Mouse (Mus musculus): Measurements from ENCODE around the gene Ovgp1. TPM values are rescaled to one million over a fixed set of nuclear protein-coding genes. Genes with fewer than 3 reads are reported as not detected.
"Not testable (repeated sequence)": the region's sequence is repeated elsewhere in the genome, so short reads cannot be mapped to it uniquely, and the experiment has no call there.

The Ovgp1 gene
- total RNA-seq, 2 experiments from 2014 or later = 1.4 to 4.5 TPM

DNA sequence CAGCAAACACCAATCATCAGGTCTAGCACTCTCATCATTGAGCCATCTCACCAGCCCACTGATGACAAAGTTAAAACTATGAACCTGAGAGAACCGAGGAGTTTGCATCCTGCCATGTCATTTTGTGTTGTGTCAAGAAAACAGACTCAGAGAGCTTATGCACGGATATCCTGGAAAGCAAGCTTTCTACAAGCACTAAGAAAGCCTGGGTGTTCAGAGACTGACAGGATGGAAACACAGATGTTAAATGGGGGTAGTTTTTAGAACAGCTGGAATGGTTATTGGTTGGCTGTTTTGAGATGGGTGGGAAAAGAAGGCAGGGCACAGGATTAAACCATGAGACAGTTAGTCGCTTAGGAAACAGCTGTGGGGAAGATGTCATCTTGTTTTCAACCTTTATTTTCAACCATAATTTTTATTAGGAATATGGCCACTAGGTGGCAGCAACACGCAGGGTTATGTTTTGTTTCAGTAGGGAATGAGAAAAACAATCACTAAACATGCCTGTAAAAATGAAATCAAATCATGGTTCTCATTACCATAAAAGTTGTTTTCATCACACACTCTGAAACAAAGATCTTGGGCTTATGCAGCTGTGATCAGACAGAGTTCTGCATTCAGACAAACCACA lies 18.3 kb downstream of the Ovgp1 start:
- ATAC-seq (replicated peaks; ENCODE audit: poor library complexity) = peak; percentile 93

DNA sequence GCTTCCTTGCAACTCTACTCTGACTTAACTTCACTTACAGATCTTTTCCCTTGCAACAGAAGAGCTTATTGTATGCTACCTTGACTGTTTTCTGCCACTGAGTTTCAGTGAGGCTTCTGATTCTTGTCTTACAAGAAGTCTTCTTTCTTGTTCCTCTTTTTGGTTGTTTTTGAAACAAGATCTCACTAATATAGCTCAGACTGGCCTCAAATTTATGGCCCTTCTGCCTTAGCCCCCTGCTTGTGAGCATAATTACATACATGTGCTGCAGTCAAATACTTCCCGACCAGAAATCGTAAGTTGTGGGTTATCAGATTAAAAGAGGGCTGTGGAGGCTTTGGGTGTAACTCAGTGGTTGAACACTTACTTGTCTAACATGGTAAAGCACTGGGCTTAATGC lies 21.2 kb downstream of the Ovgp1 start:
- ATAC-seq (replicated peaks; ENCODE audit: poor library complexity) = peak; percentile 38

DNA sequence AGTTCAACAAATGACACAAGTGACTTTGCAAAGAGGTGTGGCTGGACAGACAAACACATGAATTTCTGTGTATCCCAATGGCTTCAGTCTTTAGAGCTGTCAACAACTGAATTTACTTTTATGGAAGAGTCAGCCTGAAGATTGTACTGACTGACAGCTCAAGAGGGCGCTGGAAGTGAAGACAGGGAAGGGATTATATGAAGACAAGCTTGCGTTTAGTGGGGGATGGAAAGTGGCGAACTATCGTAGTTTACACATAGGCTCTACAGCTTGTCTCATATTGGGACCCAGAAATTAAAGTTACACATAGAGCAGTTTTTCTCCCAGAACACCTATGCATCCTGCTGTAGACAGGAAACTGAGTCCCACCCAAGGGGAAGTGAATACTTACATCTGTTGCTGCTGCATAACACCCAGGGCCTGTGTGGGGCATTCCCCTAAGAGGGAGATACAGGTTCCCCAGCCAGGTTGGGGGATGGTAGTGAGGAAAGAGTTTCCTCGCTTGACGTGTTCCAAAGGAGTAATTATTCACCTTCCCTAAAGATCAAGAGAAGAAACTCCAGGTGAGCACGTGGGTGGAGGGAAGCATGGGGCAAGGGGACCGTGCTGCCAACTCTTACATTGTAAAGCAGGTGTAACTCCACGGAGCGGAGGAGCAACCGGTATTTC lies 27.3 kb downstream of the Ovgp1 start:
- ATAC-seq (replicated peaks; ENCODE audit: poor library complexity) = peak; percentile 50

DNA sequence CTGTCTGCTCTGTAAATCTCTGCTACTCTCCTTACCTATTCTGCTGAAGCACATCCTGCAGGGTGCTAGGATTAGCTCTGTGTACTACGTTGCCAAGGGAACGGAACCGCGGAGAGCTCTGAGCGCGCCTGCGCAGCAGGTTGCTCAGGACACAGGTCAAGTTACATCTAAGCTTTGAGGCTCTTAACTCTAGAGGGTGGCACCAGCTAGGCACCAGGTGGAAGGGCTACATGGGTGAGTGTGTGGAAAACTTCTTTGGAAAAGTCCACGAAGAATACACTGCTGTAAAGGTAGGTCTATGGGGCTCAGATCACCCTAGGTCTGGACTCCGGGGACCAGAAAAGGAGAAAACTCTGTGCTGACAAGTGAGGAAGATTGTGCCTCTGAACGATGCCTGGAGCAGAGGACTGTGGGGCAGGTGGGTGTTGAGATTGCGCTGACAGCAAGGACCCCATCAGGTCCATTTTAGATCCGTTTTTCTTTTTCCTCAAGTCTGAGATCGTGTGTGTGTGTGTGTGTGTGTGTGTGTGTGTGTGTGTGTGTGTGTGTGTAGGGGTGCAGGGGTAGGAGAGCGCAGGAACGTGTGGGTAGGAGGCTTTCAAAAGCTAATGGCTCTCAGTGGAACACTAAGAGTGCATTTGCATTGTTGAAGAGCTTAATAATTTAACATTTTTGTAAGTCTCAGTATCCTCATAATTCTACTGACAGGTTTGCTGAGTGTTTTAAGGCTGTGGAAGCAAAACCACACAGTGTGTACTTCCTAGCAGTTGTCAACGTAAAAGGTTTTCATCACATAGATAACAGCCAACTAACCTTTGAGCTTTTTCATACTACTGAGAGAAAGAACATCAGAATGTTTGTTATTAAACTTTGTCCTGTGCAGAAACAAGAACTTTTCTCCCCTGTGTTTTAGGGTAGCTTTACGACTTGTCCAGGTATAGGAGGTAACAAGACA lies 28.2 kb downstream of the Ovgp1 start:
- ATAC-seq (replicated peaks; ENCODE audit: poor library complexity) = peak; percentile 91

DNA sequence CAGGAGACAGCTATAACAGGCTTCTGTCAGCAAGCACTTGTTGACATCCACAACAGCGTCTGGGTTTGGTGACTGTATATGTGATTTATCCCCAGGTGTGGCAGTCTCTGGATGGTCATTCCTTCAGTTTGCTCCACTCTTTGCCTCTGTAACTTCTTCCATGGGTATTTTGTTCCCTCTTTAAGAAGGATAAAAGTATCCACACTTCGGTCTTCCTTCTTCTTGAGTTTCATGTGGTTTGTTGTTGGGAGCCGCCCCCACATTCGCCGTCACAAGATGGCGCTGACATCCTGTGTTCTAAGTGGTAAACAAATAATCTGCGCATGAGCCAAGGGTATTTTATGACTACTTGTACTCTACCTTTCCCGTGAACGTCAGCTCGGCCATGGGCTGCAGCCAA lies 29.8 kb downstream of the Ovgp1 start:
- not testable (repeated sequence) for ATAC-seq (replicated peaks; ENCODE audit: poor library complexity)

DNA sequence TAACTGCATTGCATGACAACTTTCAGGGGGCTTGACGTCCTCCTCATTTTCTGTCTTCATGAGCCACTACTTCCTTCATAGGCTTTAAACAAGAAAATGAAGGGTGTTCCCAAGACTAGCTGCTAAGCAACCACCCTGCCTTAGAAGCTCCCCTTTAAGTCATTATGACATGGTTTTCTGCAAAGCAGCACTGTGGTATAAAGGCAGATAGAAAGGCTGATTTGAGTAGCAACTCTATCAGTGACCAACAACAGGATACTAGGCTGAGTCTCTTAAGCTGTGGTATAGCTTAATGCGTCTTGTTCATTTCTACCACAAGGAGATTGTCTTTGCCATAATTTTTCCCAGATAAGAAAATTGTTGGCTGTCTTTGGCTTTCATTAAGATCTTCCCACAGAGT lies 41.0 kb downstream of the Ovgp1 start, which contains the start of gene Pifo:
Pifo (minus strand) TSS at position 101 of the 400 bp plus-strand sequence.
- no peak for ATAC-seq (replicated peaks; ENCODE audit: poor library complexity)

DNA sequence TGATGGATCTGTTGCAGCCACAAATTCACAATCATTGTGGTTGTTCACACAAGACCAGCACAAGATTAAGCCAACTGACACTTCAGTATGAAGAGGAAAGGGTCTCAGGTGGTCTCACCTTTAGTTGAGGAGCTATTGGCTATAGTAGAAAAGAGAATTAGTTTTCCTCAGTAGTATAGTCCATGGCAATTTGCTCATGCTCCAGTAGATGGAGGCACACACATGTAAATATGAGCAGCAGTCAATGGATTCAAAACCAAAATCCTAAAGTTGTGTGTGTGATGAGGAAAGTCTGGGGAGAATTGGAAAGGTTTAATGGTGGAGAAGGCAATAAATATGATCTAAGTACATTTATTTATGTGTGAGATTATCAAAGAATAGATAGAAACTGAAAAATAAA lies 48.3 kb downstream of the Ovgp1 start:
- peak; percentile 57 for ATAC-seq (replicated peaks; ENCODE audit: poor library complexity)

DNA sequence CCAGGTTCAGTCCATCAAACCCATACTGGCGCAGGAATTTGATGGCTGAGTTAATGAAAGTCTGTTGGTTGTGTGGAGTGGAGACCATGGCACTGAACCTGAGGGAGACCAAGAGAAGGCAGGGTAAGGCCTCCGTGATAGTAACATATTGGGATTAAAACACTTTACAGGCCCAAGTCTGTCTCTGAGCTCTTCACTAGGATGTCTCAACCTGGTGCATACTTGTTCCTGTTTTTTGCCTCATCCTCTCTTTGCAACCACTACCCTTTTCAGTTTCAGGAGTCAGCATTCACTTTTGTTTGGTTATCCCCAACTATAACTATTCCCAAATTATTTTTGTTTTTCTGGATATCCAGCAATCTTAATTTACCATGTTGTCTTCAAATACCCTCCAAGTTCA lies 50.6 kb downstream of the Ovgp1 start:
- no peak for ATAC-seq (replicated peaks; ENCODE audit: poor library complexity)

DNA sequence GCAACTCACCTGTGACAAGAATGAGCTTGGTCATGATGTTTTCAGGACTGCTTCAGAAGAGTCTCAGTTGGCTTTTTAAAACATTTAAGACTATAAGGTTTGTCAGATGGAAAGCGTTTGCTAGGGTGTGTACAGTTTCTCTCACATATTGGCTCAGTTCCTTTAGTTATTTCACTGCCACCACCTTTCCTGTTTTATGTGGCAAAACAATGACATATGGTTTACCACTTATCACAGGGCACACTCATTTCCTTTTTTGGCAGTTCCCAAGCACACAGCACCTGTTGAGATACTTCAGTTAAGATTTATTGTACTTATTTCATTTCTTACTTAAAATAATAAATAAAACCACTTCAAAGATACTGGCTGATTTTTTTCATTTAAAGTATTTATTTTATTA lies 59.3 kb downstream of the Ovgp1 start, which contains the start of gene Chil5:
Chil5 (minus strand) TSS at position 34 of the 400 bp plus-strand sequence.
- peak; percentile 91 for ATAC-seq (replicated peaks; ENCODE audit: poor library complexity)

Other genes starting within 250 kb of the Ovgp1 start
- gene Rap1a, start 172.4 kb upstream of the Ovgp1 start, total RNA-seq (2015) = 151 and 181 TPM in 2 replicates
- gene Rap1a, start 172.4 kb upstream of the Ovgp1 start, total RNA-seq (2017) = 128 and 136 TPM in 2 replicates
- gene Adora3, start 102.9 kb upstream of the Ovgp1 start, total RNA-seq (2015) = 0.81 and 1.4 TPM in 2 replicates
- gene Adora3, start 102.9 kb upstream of the Ovgp1 start, total RNA-seq (2017) = 0.20 TPM in 1 of 2 replicates, not detected in the other
- 0.71 and 1.8 TPM in 2 replicates for gene Tmigd3, start 102.8 kb upstream of the Ovgp1 start, total RNA-seq (2015)
- 0.33 and 2.2 TPM in 2 replicates for gene Tmigd3, start 102.8 kb upstream of the Ovgp1 start, total RNA-seq (2017)
- gene I830077J02Rik, start 41.0 kb upstream of the Ovgp1 start, total RNA-seq (2015) = 33.1 and 45.9 TPM in 2 replicates
- 19.2 and 22.3 TPM in 2 replicates for gene I830077J02Rik, start 41.0 kb upstream of the Ovgp1 start, total RNA-seq (2017)
- 58.5 and 68.7 TPM in 2 replicates for gene Wdr77, start 14.3 kb upstream of the Ovgp1 start, total RNA-seq (2015)
- 37.6 and 39.1 TPM in 2 replicates for gene Wdr77, start 14.3 kb upstream of the Ovgp1 start, total RNA-seq (2017)
- gene Atp5f1, start 13.6 kb upstream of the Ovgp1 start, total RNA-seq (2015) = 472 and 511 TPM in 2 replicates
- gene Atp5f1, start 13.6 kb upstream of the Ovgp1 start, total RNA-seq (2017) = 494 and 515 TPM in 2 replicates
- gene Pifo, start 40.9 kb downstream of the Ovgp1 start, total RNA-seq (2015) = not detected in 2 replicates
- not detected in 2 replicates for gene Pifo, start 40.9 kb downstream of the Ovgp1 start, total RNA-seq (2017)
- gene Chil5, start 59.1 kb downstream of the Ovgp1 start, total RNA-seq (2015) = 0.89 TPM in 1 of 2 replicates, not detected in the other
- 0.24 and 0.92 TPM in 2 replicates for gene Chil5, start 59.1 kb downstream of the Ovgp1 start, total RNA-seq (2017)
- not detected in 2 replicates for gene Chia1, start 139.5 kb downstream of the Ovgp1 start, total RNA-seq (2015)
- gene Chia1, start 139.5 kb downstream of the Ovgp1 start, total RNA-seq (2017) = not detected in 2 replicates
- 167 and 300 TPM in 2 replicates for gene Chil3, start 193.9 kb downstream of the Ovgp1 start, total RNA-seq (2015)
- gene Chil3, start 193.9 kb downstream of the Ovgp1 start, total RNA-seq (2017) = 117 and 201 TPM in 2 replicates
- not detected in 2 replicates for gene Chil4, start 245.8 kb downstream of the Ovgp1 start, total RNA-seq (2015)
- not detected in 2 replicates for gene Chil4, start 245.8 kb downstream of the Ovgp1 start, total RNA-seq (2017)